Mouse (Mus musculus) liver (tissue): ENCODE measurements around the gene Gm6871.
"Not testable (repeated sequence)": the region's sequence is repeated elsewhere in the genome, so short reads cannot be mapped to it uniquely, and the experiment has no call there.

Experiments used
- DNase-seq: peaks from one replicate; pipeline ENCODE4 v3.0.0-alpha.2; 2020; ENCODE audit warnings: mixed read lengths

The Gm6871 gene

GRCm38 (mm10) chr7:41573562-41573961, at the start of gene Gm6871:
Gene Gm6871, minus strand, starts transcription at chr7:41573662.
- DNase-seq = not testable (repeated sequence)

GRCm38 (mm10) chr7:41616241-41616640, 42.8 kb upstream of the Gm6871 start:
- DNase-seq = not testable (repeated sequence)

DNA sequence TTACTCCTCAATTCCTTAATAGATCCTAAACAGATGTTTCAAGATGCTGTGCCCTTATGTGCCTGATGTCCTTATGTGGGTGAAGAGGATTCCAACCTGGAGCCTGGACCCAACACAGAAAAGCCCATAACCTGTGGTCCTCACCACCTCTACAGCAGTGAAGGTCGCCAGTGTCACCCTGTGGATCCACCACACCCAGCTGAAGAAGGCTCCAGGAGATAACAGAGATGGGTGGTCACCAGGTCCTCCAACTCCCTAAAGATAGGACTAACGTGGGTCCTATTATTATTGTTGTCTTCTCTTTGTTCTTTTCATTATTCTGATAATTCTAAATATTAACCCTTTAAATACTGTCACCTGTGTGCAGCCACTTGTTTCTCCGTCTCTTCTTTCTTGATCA, 38.2 kb upstream of the Gm6871 start:
- DNase-seq = peak; percentile 12

- no peak for DNase-seq
Measured at GRCm38 (mm10) chr7:41599932-41600548, 26.6 kb upstream of the Gm6871 start.

GRCm38 (mm10) chr7:41599034-41599813, 25.8 kb upstream of the Gm6871 start, which contains the start of gene 2610021A01Rik:
Gene 2610021A01Rik, plus strand, starts transcription at chr7:41599230.
- DNase-seq = peak; percentile 90

- no peak for DNase-seq
Measured at GRCm38 (mm10) chr7:41598615-41599014, 25.2 kb upstream of the Gm6871 start.

DNA sequence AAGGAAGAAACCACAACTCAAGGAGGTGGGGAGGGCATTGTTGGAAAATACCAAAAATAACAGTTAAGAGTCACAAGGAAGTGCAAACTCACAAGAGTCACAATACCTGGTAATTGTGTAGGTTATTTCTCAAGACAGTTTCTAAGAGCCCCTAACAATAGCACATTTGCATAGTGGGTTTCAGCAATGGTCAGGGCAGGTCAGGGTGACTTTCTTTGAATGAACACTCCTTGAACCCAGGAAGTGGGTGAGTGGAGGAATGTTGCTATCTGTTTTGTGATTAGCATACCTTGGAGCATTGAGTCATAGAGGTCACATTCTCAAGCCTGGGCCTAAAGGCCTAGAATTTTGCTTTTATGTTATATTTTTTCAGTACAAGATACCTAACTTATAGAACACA, 14.4 kb upstream of the Gm6871 start:
- not testable (repeated sequence) for DNase-seq

DNA sequence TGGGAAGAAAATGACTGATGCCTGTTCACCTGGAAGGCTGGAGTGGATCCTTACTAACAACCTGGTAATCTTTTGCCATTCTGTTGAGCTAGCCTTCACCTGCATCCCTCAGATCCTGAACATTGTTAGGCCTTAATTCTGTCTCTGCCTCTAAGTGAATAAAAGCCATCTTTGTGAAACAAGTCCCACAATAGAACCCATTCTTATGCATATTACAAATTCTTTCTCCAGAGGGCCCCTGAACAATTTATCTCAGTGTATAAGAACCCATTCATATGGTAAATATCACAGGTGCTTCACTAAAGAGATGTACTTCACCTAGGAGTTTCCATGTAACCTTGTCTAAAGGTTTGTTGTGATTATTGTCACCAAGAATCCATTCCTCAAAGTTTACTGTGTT, 8.6 kb upstream of the Gm6871 start:
- no peak for DNase-seq

DNA sequence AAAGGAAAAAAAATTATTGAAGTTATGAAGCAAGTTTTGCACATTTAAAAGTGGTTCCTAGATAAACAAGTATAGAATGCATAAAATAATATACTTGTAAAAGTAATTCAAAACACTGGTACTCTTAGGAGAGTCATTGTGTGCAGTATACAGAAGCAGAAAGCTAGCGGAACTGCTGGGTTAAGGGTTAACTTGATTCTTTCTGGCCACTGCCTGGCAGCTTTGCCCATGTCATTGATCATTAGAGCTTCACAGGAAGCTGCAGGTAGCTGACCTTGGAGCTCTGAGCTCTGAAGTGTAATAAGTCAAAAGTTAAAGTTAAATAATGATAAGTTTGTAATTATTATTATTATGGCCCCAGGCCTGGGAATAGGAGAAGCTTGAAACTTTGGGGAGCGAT, 4.5 kb upstream of the Gm6871 start:
- DNase-seq = no peak

DNA sequence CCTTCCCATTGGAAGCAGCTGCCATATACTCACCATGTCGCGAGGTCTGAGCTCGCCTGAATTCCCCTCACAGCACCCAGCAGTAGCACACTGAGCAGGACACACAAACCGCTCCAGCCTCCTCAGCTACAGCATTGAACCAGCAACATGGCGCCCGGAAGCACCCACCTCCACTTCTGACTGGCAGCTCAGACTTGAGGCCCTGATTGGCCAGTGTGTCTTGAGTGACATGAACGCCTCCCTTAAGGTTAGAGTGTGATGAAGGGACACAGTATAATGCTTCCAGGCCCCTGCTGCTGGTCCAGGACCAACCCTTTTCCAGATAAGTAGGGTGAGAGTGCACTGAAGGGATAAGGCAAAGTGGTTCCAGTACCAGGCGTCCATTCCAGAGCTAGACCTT, 12.8 kb downstream of the Gm6871 start:
- DNase-seq = no peak

- DNase-seq = no peak
Measured at GRCm38 (mm10) chr7:41512672-41513071, 60.8 kb downstream of the Gm6871 start.

GRCm38 (mm10) chr7:41512207-41512606, 61.3 kb downstream of the Gm6871 start:
- no peak for DNase-seq

DNA sequence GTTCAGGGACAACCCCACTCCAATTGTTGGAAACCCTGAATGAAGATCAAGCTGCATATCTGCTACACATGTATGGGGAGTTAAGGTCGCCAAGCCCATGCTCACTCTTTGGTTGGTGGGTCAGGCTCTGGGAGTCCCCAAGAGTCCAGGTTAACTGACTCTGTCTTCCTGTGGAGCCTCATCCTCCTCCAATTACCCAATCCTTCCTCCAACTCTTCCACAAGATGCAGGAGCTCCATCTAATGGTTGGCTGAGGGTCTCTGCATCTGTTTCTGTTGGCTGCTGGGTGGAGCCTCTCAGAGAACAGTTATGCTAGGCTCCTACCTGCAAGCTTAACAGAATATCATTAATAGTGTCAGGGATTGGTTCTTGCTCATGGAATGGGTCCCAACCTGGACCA, 71.1 kb downstream of the Gm6871 start:
- DNase-seq = no peak

GRCm38 (mm10) chr7:41500151-41500934, 73.1 kb downstream of the Gm6871 start:
- peak; percentile 35 for DNase-seq

GRCm38 (mm10) chr7:41499389-41500049, 73.9 kb downstream of the Gm6871 start, which contains the start of the genes Gm20449 and AW146154:
Gene Gm20449, minus strand, starts transcription at chr7:41499417.
Gene AW146154, minus strand, starts transcription at chr7:41499890.
- peak; percentile 85 for DNase-seq

- DNase-seq = not testable (repeated sequence)
Measured at GRCm38 (mm10) chr7:41499018-41499388, 74.5 kb downstream of the Gm6871 start.

DNA sequence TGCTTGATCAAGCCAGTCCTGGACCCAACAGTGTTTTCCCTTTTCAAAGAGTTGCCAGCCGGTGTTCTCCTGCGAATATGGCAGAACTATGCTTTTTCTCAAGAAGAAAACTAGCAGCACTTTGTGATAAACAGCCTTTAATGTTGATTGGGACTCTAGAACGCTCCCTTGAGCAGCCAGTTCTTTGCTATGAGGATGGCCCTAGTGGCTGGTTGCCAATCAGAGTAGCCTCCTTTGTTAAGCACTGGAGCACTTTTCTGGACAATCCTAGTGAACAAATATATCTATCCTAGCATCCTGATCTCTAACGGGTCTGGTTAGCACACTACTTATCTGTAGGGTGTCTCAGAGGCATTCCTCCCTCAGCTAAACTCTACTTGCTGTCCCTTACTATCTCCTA, 75.0 kb downstream of the Gm6871 start:
- not testable (repeated sequence) for DNase-seq

DNA sequence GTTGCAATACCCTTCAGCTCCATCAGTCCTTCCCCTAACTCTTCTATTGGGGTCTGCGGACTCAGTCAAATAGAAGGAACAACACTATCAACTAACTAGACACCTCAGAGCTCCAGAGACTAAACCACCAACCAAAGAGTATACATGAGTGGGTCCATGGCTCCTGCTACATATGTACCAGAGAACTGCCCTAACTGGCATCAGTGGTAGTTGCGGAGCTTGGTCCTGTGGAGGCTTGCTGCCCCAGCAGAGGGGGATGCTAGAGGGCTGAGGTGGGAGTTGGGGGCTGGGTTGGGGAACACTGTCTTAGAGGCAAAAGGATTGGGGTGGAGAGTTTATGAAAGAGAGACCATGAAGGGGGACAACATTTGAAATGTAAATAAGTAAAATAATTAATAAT, 75.6 kb downstream of the Gm6871 start:
- no peak for DNase-seq
